Mouse (Mus musculus) limb, embryonic 14.5 days (tissue): ENCODE results near the gene Fcgr4. TPM values are rescaled to one million over a fixed set of nuclear protein-coding genes. Genes with fewer than 3 reads are reported as not detected.
"Not testable (repeated sequence)": the region's sequence is repeated elsewhere in the genome, so short reads cannot be mapped to it uniquely, and the experiment has no call there.

Source experiments
- ATAC-seq: fragments of 200-750 bp; cut with Nextera tagmentation; 2 replicates; pipeline ENCODE4 v1.8.0; 2017; ENCODE audit warnings: low read depth, moderate number of reproducible peaks, moderate TSS enrichment; ENCODE audit not compliant: low FRiP score
- DNase-seq: peaks from one replicate; pipeline ENCODE4 v3.0.0-alpha.2; 2015; ENCODE audit warnings: low spot score
- H3K27ac ChIP-seq: fragments of 300-500 bp; sonication (generic); replicated peaks from 2 replicates; pipeline ENCODE4 v1.5.1; 2014; ENCODE audit warnings: low read depth, mild to moderate bottlenecking, low read length, moderate library complexity, mixed read lengths
- H3K27me3 ChIP-seq: fragments of 300-500 bp; sonication (generic); 2 replicates; pipeline ENCODE4 v1.6.1; 2014; ENCODE audit warnings: low read length, mixed read lengths; ENCODE audit not compliant: control insufficient read depth, insufficient read depth
- H3K36me3 ChIP-seq: fragments of 300-500 bp; sonication (generic); 2 replicates; pipeline ENCODE4 v1.6.1; 2014; ENCODE audit warnings: mild to moderate bottlenecking, low read length, moderate library complexity, mixed read lengths; ENCODE audit not compliant: control insufficient read depth, insufficient read depth
- H3K4me1 ChIP-seq: fragments of 300-500 bp; sonication (generic); 2 replicates; pipeline ENCODE4 v1.6.1; 2014; ENCODE audit warnings: antibody characterized with exemption, low read length, mixed read lengths; ENCODE audit not compliant: control insufficient read depth, insufficient read depth
- H3K4me2 ChIP-seq: fragments of 300-500 bp; sonication (generic); replicated peaks from 2 replicates; pipeline ENCODE4 v1.6.1; 2014; ENCODE audit warnings: low read depth, mild to moderate bottlenecking, low read length, moderate library complexity; ENCODE audit not compliant: severe bottlenecking
- H3K4me3 ChIP-seq: fragments of 300-500 bp; sonication (generic); replicated peaks from 2 replicates; pipeline ENCODE4 v1.5.1; 2014; ENCODE audit warnings: low read length
- H3K9ac ChIP-seq: fragments of 300-500 bp; sonication (generic); 2 replicates; pipeline ENCODE4 v1.6.1; 2014; ENCODE audit warnings: mild to moderate bottlenecking, low read depth, low read length, moderate library complexity; ENCODE audit not compliant: severe bottlenecking
- H3K9me3 ChIP-seq: fragments of 300-500 bp; sonication (generic); 2 replicates; pipeline ENCODE4 v1.6.1; 2016; ENCODE audit warnings: low read length; ENCODE audit not compliant: control insufficient read depth
- WGBS: fragments of 180-500 bp; shearing (Covaris S2); extraction: QIAGEN DNeasy Blood & Tissue Kit; methylation state at CpG from one replicate; pipeline ENCODE4 v1.1.7; 2014; 5-methylcytosine and 5-hydroxymethylcytosine counted together
- microRNA-seq: library from miRNA; unstranded; fragments of <30 nt; microRNA quantifications from one replicate; pipeline ENCODE4, GENCODE M21; 2016
- polyA plus RNA-seq, 2 experiments: library from polyadenylated mRNA; depleted of rRNA in 1 of 2; stranded (reverse) in 1 of 2; unstranded in 1 of 2; fragments of >200 nt; fragmentation: Nextera tagmentation in 1 of 2; extraction: Ambion mirVana in 1 of 2; gene quantifications; 2 replicates each; pipeline versions ENCODE4 v1.2.1 to v1.2.3; 2012 to 2014

The Fcgr4 gene
- polyA plus RNA-seq, 2 experiments = 0.59 to 0.75 TPM

DNA sequence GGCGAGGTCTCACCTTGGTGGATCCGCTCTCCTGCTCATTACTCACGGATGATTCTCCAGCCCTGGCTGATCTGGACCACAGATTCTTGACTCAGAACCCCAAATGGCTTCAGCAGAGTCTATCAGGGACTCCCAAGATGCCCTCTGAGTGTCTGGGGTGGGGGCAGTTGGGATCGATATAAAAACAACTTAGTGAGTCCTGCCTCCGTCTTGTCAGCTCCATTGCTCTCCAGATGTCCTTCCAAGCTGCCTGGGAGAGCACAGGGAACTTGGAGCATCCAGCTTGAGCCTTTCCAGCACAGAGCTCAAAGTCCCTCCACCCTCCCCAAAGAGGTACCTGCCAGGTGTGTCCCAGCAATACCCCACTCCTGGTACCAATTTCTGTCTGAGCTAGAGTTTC lies 57.5 kb downstream of the Fcgr4 start:
- H3K4me3 ChIP-seq, H3K9me3 ChIP-seq, H3K4me1 ChIP-seq, H3K9ac ChIP-seq, H3K36me3 ChIP-seq, DNase-seq, H3K4me2 ChIP-seq, H3K27ac ChIP-seq, ATAC-seq: not testable (repeated sequence)
- peaks cover 21% of the 10 kb centered on the region for H3K27me3 ChIP-seq
- 67% methylated on average over 1 of the region's 5 CpGs for WGBS

DNA sequence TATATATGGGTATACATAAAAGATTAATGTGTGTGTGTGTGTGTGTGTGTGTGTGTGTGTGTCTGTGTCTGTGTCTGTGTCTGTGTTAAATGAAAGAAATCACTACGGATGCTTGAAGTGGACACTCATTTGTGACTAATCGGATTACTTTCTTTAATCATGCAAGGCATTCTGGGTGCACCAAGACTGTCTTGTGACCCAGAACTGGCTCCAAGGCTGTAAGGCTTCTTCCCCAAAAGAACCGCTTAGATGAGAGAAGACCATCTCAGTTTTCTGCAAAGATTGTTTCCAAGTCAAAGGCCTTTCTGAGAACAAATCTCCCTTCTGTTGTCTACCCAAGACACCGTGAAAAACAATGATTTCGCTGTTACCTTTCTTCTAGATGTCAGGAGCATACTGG lies 58.5 kb downstream of the Fcgr4 start:
- not testable (repeated sequence) for ATAC-seq, H3K9ac ChIP-seq, H3K4me1 ChIP-seq, H3K9me3 ChIP-seq, H3K4me2 ChIP-seq, DNase-seq, H3K4me3 ChIP-seq, H3K27ac ChIP-seq, H3K36me3 ChIP-seq
- WGBS = 38% methylated on average over 5 of the region's 5 CpGs
- peaks cover 26% of the 10 kb centered on the region for H3K27me3 ChIP-seq

DNA sequence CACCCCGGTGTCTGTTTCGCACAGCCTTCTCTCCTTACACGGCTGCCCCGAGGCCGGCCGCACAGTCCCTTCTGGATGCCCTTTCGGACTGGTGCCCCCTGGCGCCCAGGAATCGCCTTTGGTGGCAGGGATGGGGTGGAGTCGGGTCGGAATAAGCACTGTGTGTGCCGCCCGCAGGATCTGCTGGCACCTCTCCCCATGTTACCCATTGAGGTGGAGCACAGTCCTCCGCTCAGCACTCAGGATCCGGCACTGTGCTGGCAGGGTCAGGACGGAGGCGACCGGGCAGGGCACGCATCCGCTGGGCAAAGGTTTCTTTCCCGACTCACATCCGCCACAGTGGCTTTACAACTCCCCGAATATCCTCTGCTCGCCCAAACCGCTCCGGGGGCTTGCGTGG lies 59.2 kb downstream of the Fcgr4 start:
- not testable (repeated sequence) for H3K9ac ChIP-seq, H3K36me3 ChIP-seq, H3K4me1 ChIP-seq, DNase-seq, H3K27ac ChIP-seq, H3K9me3 ChIP-seq
- 2% methylated on average over 14 of the region's 27 CpGs for WGBS
- Histone ChIP-seq H3K4me3 (peak overlapping the region; percentile 18; the same call in 1 of the 2 replicates), H3K4me2 (0 out of 2 replicates have a peak overlapping the region, but pooled peaks have one; percentile 25), H3K27me3 (peaks cover 26% of the 10 kb centered on the region)
- ATAC-seq = peak; percentile 6; the same call in 1 of the 2 replicates

DNA sequence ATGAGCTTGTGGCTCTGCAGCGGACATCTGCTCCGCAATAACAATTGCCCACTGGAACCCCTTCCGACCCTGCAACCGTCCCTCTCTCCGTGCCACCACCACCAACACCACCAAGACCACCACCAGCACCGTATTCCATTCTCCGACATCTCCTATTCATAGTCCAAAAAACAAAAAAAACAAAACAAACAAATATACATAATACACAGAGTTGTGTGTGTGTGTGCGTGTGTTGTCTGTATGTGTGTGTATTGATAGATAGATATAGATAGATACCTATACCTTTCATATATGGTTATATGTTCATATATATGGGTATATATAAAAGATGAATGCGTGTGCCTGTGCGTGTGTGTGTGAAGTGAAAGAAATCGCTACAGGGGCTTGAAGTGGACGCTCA lies 59.7 kb downstream of the Fcgr4 start:
- not testable (repeated sequence) for DNase-seq, H3K27ac ChIP-seq, ATAC-seq, H3K9ac ChIP-seq, H3K4me3 ChIP-seq, H3K36me3 ChIP-seq, H3K4me2 ChIP-seq, H3K9me3 ChIP-seq, H3K4me1 ChIP-seq
- 24% methylated on average over 11 of the region's 12 CpGs for WGBS
- peaks cover 26% of the 10 kb centered on the region for H3K27me3 ChIP-seq

DNA sequence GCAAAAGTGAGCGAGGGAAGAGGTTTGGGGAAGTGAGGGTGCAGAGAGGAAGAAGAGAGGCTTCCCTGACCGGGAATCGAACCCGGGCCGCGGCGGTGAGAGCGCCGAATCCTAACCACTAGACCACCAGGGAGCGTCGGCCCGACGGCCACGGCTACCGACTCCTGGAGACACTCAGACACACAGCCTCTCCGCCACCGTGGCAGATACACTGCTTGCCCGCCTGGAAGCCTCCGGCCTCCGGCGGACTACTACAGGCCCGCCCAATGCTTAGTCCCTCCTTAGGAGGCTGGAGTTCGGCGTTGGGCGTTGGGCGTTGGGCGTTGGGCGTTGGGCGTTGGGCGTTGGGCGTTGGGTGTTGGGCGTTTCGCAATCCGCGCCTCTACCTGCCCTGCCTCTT lies 60.6 kb downstream of the Fcgr4 start:
- H3K9ac ChIP-seq, H3K4me3 ChIP-seq, H3K36me3 ChIP-seq, H3K4me1 ChIP-seq, H3K4me2 ChIP-seq, DNase-seq, H3K9me3 ChIP-seq, H3K27ac ChIP-seq: not testable (repeated sequence)
- ATAC-seq = peak; percentile 60
- peaks cover 19% of the 10 kb centered on the region for H3K27me3 ChIP-seq
- WGBS = no CpG with 5 or more reads among the region's 35 CpGs

Small RNA genes lying within 50 kb of the gene (microRNA-seq; reads per million reads assigned to microRNA genes)
- gene Gm27552 = not detected
- 1.6 reads per million for gene Mir6546

Other genes starting within 250 kb of the Fcgr4 start
- 9.1 TPM in 2 replicates for gene Atf6, start 151.1 kb upstream of the Fcgr4 start, polyA plus RNA-seq (2012; rRNA removed)
- 8.9 and 9.7 TPM in 2 replicates for gene Atf6, start 151.1 kb upstream of the Fcgr4 start, polyA plus RNA-seq (2014; fragmentation: Nextera tagmentation; extraction: Ambion mirVana)
- gene Gm26620, start 133.9 kb upstream of the Fcgr4 start, polyA plus RNA-seq (2012; rRNA removed) = 0.72 and 0.91 TPM in 2 replicates
- gene Gm26620, start 133.9 kb upstream of the Fcgr4 start, polyA plus RNA-seq (2014; fragmentation: Nextera tagmentation; extraction: Ambion mirVana) = 0.78 and 0.82 TPM in 2 replicates
- gene Dusp12, start 133.4 kb upstream of the Fcgr4 start, polyA plus RNA-seq (2012; rRNA removed) = 54.9 and 58.5 TPM in 2 replicates
- gene Dusp12, start 133.4 kb upstream of the Fcgr4 start, polyA plus RNA-seq (2014; fragmentation: Nextera tagmentation; extraction: Ambion mirVana) = 51.5 and 57.7 TPM in 2 replicates
- 0.08 and 0.18 TPM in 2 replicates for gene Fcrlb, start 106.0 kb upstream of the Fcgr4 start, polyA plus RNA-seq (2012; rRNA removed)
- gene Fcrlb, start 106.0 kb upstream of the Fcgr4 start, polyA plus RNA-seq (2014; fragmentation: Nextera tagmentation; extraction: Ambion mirVana) = not detected in 2 replicates
- 0.06 and 0.13 TPM in 2 replicates for gene Fcrla, start 91.3 kb upstream of the Fcgr4 start, polyA plus RNA-seq (2012; rRNA removed)
- gene Fcrla, start 91.3 kb upstream of the Fcgr4 start, polyA plus RNA-seq (2014; fragmentation: Nextera tagmentation; extraction: Ambion mirVana) = not detected in 2 replicates
- gene Fcgr2b, start 42.4 kb upstream of the Fcgr4 start, polyA plus RNA-seq (2012; rRNA removed) = 2.1 and 2.6 TPM in 2 replicates
- 2.1 and 3.2 TPM in 2 replicates for gene Fcgr2b, start 42.4 kb upstream of the Fcgr4 start, polyA plus RNA-seq (2014; fragmentation: Nextera tagmentation; extraction: Ambion mirVana)
- 12.8 and 13.7 TPM in 2 replicates for gene Fcgr3, start 46.0 kb downstream of the Fcgr4 start, polyA plus RNA-seq (2012; rRNA removed)
- gene Fcgr3, start 46.0 kb downstream of the Fcgr4 start, polyA plus RNA-seq (2014; fragmentation: Nextera tagmentation; extraction: Ambion mirVana) = 17.6 and 19.7 TPM in 2 replicates
- 2.1 and 2.7 TPM in 2 replicates for gene Cfap126, start 95.0 kb downstream of the Fcgr4 start, polyA plus RNA-seq (2012; rRNA removed)
- gene Cfap126, start 95.0 kb downstream of the Fcgr4 start, polyA plus RNA-seq (2014; fragmentation: Nextera tagmentation; extraction: Ambion mirVana) = 1.1 and 1.3 TPM in 2 replicates
- 246 and 314 TPM in 2 replicates for gene Sdhc, start 131.7 kb downstream of the Fcgr4 start, polyA plus RNA-seq (2012; rRNA removed)
- 273 and 281 TPM in 2 replicates for gene Sdhc, start 131.7 kb downstream of the Fcgr4 start, polyA plus RNA-seq (2014; fragmentation: Nextera tagmentation; extraction: Ambion mirVana)
- gene Mpz, start 131.8 kb downstream of the Fcgr4 start, polyA plus RNA-seq (2012; rRNA removed) = 14.6 and 19.8 TPM in 2 replicates
- gene Mpz, start 131.8 kb downstream of the Fcgr4 start, polyA plus RNA-seq (2014; fragmentation: Nextera tagmentation; extraction: Ambion mirVana) = 4.9 and 5.3 TPM in 2 replicates
- 3.3 and 3.9 TPM in 2 replicates for gene Pcp4l1, start 177.3 kb downstream of the Fcgr4 start, polyA plus RNA-seq (2012; rRNA removed)
- gene Pcp4l1, start 177.3 kb downstream of the Fcgr4 start, polyA plus RNA-seq (2014; fragmentation: Nextera tagmentation; extraction: Ambion mirVana) = 6.0 and 6.3 TPM in 2 replicates
- 0.04 and 0.06 TPM in 2 replicates for gene Nr1i3, start 195.1 kb downstream of the Fcgr4 start, polyA plus RNA-seq (2012; rRNA removed)
- gene Nr1i3, start 195.1 kb downstream of the Fcgr4 start, polyA plus RNA-seq (2014; fragmentation: Nextera tagmentation; extraction: Ambion mirVana) = 0.30 and 0.32 TPM in 2 replicates
- 26.3 and 29.4 TPM in 2 replicates for gene Tomm40l, start 203.6 kb downstream of the Fcgr4 start, polyA plus RNA-seq (2012; rRNA removed)
- gene Tomm40l, start 203.6 kb downstream of the Fcgr4 start, polyA plus RNA-seq (2014; fragmentation: Nextera tagmentation; extraction: Ambion mirVana) = 28.6 and 29.2 TPM in 2 replicates
- gene Apoa2, start 206.1 kb downstream of the Fcgr4 start, polyA plus RNA-seq (2012; rRNA removed) = 4.7 and 8.1 TPM in 2 replicates
- 1.6 and 1.9 TPM in 2 replicates for gene Apoa2, start 206.1 kb downstream of the Fcgr4 start, polyA plus RNA-seq (2014; fragmentation: Nextera tagmentation; extraction: Ambion mirVana)
- gene Fcer1g, start 215.4 kb downstream of the Fcgr4 start, polyA plus RNA-seq (2012; rRNA removed) = 49.7 and 65.5 TPM in 2 replicates
- 85.7 and 91.4 TPM in 2 replicates for gene Fcer1g, start 215.4 kb downstream of the Fcgr4 start, polyA plus RNA-seq (2014; fragmentation: Nextera tagmentation; extraction: Ambion mirVana)
- 8.6 and 11.7 TPM in 2 replicates for gene Adamts4, start 231.5 kb downstream of the Fcgr4 start, polyA plus RNA-seq (2012; rRNA removed)
- 10.1 and 10.6 TPM in 2 replicates for gene Adamts4, start 231.5 kb downstream of the Fcgr4 start, polyA plus RNA-seq (2014; fragmentation: Nextera tagmentation; extraction: Ambion mirVana)
- 148 and 151 TPM in 2 replicates for gene Ndufs2, start 232.5 kb downstream of the Fcgr4 start, polyA plus RNA-seq (2012; rRNA removed)
- 216 and 234 TPM in 2 replicates for gene Ndufs2, start 232.5 kb downstream of the Fcgr4 start, polyA plus RNA-seq (2014; fragmentation: Nextera tagmentation; extraction: Ambion mirVana)